Mouse (Mus musculus) gonadal fat pad, adult 2 months (tissue): ENCODE data around the gene Tpte. TPM values are rescaled to one million over a fixed set of nuclear protein-coding genes. Genes with fewer than 3 reads are reported as not detected.

ENCODE experiments used
- DNase-seq: peaks from one replicate; pipeline ENCODE4 v3.0.0-alpha.2; 2012; ENCODE audit warnings: low read depth
- polyA plus RNA-seq: library from polyadenylated mRNA; depleted of rRNA; stranded (reverse); fragments of >200 nt; gene quantifications from 2 replicates; pipeline ENCODE4 v1.2.3, GENCODE M21; 2012; rRNA removed

The Tpte gene
- polyA plus RNA-seq, 1 experiment, result not detected

DNA sequence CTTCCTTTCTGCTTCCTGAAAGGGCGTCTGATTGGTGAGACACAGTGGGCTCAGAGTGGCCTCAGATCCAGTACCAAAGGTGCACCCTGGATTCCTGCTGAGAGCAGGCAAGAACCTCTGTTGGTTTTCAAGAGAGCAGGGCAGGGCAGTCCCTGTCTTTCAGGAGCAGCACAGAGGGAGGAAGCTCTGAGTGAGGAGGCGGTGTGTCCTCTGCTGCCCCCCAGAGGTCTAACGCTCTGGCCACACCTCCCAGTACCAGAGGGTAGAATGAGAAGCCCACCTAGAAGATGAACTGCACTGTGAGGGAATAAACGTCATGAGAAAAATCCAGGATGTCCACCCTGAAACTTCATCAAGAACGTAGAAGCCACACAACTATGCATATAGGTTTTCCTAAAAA, 93.7 kb downstream of the Tpte start:
- no peak for DNase-seq

DNA sequence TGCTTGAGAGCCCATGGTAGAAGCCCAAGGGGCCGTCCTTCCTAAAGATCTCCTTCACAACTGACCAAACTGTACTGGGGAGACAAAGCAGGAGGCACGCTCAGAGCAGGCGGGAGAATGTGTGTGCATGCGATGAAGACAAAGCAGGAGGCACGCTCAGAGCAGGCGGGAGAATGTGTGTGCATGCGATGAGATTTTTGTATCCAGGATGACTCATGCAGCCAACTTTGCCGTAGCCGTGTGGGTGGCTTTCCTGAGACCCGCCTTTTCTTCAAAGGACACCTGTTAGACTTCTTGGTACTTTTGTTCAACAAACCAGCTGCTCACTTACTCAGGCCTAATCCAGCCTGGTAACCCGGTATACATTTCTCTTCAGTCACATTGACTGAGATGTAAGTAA, 97.7 kb downstream of the Tpte start:
- no peak for DNase-seq

DNA sequence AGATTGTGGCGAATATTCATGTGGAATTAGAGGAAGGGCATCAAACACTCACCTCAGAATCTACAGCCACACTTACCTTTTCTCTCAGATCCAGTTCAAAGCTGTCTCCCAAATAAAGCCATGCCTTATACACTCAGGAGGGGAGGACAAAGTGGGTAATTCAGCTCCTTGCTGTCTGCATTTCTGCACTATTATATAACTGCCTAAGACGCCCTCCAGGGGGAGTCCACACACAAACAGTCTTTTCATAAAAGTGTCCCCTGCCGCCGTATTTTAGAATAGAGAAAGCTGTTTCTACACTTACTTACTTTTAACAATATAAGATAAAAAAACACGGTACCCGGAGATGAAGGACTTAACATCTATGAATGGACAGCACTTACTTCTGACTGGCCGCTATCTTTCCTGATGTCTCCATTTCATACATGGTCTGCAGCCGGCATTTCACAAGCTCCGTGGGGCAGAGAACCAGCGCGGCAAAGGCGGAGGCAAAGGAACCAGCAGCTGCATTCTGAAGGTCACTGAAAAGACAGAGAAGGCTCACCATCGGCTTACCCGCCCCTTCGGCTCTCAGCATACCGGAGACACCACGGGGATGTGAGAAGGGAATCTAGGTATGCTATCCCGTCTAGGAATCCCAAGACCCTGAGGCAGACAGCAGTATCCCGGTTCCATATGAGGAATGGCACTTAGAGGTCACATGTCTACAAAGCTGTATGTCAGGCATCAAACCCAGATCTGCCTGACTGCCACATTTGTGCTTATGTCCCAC, 99.8 kb downstream of the Tpte start:
- no peak for DNase-seq

DNA sequence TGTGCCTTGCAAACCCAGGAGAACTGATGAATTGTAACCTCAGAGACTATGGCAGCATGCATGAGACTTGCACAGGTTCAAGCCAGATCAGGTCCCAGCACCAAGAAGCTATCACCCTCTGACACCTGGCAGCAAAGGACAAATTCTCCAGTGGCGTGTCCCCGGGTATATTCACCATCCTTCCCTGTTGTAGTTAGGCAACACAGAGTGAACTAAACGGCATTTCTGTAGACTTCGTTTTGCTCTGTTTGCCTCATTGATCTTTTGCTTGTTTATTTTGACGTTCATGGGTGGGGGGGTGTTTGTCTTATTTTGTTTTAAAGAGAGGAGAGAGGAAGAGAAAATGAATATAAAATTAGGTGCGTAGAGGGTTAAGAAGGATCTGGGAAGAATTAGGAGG, 101.9 kb downstream of the Tpte start:
- DNase-seq, result no peak

DNA sequence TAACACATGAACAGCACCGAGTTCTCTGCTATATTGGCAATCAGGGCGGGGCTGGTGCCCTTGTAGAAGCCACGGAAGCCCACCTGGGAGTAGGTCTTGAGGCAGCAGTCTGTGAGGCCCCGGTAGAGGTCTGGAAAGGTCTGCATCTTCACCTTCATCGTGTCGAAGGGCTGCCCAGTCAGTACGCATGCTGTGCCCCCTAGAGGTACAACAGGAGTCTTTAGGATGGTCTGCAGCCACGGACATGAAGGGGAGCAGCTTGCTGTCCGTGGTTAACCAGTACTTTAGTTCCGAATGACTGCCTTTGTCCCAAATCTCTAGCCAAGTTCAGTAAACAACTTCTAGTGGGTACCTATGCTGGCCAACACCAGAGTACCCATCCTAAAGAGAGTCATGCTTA, 106.6 kb downstream of the Tpte start:
- no peak for DNase-seq

DNA sequence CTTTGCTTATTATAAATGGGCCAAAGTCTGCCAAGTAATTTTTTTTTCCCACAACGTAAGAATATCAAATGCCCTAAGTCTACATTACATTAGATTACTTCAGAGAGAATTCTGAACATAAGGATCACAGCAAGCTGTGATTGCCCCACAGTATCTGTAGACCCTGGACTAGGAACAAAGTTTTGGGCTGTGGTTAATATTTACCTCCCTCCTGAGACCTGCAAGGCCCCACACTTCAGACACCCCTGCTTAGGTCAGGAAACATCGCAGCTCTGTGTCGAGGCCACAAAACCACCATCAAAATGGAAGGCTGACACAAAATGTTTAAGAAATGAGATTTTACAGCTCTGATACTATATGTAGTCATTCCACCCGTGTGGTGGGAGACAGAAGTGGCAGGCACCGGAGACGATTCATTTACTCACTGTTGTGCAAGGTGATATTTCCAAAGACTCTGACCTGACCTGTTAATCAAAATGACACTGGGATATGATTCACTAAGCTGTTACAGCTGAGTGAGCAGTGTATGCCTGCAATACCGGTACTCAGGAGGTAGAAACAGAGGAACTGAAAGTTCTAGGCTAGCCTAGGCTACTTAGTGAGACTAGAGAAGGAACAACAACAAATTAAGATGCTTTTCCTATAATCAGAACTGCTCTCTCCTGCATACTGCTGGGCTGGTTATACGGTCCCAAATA, 107.7 kb downstream of the Tpte start:
- DNase-seq, result no peak

DNA sequence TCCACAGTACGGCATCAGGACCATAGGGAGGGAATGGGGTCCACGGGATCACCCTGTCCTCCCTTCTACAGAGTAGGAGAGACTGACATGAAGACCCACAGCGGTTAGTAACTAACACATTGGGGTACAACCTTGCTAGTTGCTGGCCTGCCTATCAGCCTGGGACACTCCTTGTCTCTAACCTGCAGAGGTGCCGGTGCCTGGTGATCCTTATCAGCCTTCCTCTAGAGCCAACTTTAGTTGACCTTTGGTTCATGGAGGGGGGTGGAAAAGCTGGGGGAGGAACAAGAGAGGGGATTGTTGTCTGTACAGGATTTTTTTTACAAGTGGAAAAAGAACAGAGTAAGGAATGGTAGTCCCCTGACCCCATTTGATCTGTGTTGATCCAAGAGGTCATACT, 111.2 kb downstream of the Tpte start:
- DNase-seq, result no peak

DNA sequence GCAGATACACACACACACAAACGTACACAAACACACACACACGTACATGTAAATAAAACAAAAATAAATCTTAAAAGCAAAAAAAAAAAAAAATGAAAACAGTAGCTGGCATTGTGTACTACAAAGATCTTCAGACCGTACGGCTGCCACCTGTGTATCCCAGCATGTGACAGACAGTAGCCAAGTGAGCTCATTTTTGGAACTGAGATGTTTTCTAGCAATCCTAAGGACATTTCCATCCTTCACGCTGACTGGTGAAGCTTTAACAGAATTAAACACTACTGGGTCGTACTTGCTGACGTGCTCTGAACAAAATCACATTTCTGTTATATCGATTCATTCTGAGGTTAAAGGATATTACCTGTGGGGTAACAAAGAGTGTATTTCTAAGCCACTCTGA, 112.0 kb downstream of the Tpte start:
- no peak for DNase-seq

DNA sequence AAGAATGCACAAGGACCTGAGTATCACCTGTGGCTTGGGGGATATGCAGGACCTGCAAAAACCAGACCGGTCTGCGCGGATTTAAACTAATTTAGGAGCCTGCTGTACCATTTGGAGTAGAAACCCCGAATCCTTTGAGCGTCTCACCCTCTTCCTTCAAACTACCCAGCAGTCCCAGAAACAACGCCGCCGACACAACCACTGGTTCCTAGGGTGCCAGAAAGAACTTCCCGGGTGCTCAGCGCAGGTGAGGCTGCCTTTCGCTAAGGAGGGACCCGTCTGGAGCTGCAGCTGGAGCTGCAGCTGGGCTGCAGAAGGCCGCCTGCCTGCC, 114.5 kb downstream of the Tpte start:
- DNase-seq, result no peak

DNA sequence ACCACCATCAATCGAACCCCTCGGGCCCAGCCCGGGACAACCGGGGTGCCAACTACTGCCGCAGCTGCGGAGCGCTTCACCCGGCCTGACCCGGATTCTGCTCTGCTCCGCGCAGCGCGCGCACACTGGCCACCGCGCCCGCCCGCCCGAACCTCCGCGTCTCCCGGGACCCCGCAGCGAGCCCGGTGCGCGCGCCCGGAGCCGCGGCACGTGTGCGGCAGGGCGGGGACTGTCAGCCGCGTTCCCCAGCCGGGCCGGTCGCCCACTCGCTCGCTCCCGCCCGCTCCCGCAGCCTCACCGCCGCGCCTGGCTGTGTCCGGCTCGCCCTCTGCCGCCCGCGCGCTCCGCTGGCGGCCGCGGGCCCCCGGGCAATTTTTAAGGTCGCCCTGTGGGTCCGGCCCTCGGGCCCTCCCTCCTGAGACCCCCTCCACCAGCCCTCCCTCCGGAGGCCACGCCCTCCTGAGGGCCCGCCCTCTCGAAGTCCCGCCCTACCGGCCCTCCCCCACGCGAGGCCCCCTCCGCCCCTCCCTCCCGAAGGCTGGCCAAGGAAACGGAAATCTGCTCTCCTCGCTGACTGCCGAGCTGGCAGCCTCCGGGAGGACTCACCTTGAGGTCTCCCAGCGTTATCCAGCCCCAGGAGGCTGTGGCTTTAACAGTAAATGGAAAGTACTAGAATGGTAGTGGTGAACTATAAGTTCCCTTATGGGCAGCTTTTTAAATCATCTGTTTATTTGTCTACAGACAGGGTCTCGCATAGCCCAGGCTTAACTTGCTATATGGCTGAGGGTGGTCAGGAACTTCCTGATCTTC, 115.1 kb downstream of the Tpte start, which contains the start of gene Slc25a15:
TSS of gene Slc25a15 (minus strand) at position 456 of the 810 bp plus-strand sequence.
- no peak for DNase-seq

DNA sequence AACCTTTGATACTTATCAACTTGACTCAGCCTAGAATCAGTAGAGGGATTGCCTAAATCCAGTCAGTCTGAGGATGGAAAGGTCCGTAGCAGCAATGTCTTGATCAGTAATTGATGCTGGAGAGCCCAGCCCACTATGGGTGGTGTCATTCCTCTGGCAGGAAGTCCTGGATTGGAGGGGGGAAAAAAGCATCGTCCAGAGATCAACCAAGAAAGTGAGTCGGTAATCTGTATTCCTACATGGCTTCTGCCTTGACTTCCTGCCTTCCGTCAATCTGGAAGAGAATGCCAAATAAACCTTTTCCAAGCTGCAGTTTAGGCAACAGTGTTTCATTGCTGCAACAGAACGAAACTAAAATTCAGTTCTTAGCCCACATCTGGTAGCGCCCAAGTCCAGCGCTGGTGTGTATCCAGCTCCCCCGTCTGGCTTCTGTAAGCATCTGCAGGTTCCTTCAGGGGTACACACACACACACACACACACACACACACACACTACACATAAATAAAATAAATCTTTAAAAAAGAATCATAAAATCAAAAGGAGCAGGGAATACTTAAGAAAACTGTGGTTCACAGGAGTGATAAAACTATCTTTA, 116.1 kb downstream of the Tpte start:
- DNase-seq, result no peak

DNA sequence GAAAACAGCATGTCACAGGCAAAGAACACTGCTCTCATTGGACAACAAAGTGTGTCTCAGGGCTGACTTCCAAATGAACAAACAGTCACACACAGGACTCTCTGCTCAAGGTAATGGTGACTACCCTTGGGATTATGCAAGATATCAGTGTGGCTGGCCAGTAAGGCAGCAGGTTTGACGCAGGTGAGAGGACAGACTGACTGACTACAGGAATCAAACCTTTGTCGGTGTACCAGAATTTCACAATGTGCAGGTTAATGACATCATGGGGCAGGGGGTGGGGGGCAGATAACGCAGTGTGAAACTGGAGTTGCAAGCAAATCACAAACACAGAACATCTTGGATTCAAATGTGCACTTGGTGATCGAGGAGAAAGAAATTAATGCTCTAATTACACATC, 117.4 kb downstream of the Tpte start:
- no peak for DNase-seq

DNA sequence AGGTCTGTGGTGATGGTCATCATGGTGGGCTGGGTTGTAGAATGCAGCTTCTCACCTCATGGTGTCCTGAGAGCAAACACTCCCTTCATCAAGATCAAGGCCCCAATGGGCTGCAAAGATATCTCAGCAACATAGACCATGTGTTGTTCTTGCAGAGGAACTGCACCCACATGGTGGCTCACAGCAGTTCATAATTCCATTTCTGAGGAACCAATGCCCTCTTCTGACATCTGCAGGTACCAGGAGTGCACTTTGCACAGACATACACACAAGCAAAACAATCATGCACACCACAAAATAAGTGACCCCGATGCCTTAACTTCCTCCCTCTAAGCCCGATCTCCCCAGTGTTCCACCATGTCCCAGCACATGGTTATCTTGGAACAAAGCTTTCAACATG, 120.0 kb downstream of the Tpte start:
- no peak for DNase-seq

DNA sequence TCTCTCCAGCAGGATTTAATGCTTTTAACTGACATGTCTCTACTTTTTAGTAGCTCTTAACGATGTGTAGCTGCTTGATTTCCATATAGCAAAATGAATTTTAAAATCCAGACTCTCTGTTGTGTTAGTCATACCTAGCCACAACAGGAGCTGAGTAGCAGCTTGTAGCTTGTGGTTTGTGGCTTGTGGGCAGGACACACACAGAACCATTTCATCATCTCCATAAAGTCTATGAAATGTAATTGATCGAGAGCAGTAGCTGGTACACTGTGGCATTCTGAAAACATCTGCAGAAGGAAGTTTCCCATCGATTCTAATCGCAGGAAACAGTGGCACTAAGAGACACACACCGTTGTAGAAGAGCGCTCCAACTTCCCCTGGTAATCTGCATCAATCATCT, 122.5 kb downstream of the Tpte start:
- DNase-seq, result no peak

DNA sequence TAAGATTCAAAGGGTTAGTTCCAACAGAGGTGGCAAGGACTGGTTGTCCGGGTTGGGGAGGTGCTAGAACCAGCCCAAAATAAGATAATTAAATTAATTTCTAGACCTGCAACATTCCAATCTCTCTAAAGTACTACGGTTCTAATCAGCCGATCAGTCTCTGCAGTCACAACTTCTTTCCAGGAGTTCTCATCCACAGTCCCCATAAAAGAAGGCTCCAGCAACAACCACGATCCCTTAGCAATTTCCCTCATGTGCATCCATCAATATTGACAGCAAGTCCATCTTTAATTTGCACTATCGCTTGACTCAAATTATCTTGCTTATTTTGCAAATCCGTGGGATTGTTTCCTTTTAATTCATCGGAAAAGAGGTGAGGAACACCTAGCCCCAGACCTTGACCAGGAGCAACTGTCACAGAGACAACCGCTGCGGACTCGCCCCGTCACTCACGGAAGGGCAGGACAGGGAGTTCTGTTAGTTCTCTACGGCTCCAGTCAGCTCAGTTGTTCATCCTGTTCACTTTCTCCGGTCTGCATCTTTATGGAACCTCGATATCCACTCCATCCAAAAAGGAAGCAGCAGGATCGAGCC, 127.5 kb downstream of the Tpte start:
- no peak for DNase-seq

DNA sequence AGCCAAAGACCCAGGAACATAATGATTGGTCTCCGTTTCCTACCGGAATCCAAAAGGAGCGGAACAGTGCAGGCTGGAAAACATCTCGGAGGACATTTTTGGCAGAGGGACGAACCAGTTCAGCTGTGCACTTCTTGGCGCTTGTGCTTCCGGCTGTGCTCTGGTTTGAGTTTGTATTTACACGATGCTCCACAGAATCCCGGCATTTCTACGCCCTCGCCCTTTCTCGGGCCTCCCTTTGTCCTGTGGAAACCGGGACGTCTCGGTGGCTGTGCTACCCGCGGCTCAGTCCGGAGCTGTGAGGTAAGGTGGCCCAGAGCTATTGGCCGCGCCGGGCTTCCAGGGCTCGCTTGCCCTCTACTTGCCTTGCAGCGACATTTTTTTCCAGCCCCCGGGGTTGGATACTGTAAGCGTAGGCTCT, 128.1 kb downstream of the Tpte start, which contains the start of gene Mrps31:
TSS of gene Mrps31 (plus strand) at position 80 of the 421 bp plus-strand sequence.
- DNase-seq, result peak; percentile 62

DNA sequence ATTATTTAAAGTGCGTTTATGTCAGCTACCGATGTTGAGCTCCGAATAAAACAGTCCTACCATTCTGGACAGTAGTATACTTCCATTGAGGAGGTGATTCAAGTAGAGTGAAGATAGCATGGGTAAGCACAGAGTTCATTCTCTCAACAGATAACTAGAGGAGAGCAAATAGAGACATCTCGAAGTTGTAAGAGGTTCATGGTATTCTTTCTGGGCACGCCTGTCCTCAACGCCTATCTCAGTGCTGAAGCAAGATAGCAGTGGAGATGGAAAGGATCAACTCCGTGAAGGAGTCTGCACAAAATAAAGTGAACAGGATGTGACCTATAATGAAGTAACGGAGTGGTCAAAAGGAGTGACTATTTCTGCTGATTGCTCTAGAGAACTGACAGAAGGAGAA, 128.7 kb downstream of the Tpte start:
- DNase-seq, result no peak

Other genes with a start within 250 kb of the Tpte start
- 0.09 and 0.18 TPM in 2 replicates for gene Atp7b, start 223.1 kb upstream of the Tpte start, polyA plus RNA-seq
- 6.8 and 8.6 TPM in 2 replicates for gene Alg11, start 222.7 kb upstream of the Tpte start, polyA plus RNA-seq
- gene Nek5, start 158.4 kb upstream of the Tpte start, polyA plus RNA-seq, result 0.30 and 0.84 TPM in 2 replicates
- gene Nek3, start 117.0 kb upstream of the Tpte start, polyA plus RNA-seq, result 0.82 and 1.1 TPM in 2 replicates
- 0.84 and 1.00 TPM in 2 replicates for gene Ckap2, start 97.6 kb upstream of the Tpte start, polyA plus RNA-seq
- gene Vps36, start 90.6 kb upstream of the Tpte start, polyA plus RNA-seq, result 9.2 and 10.3 TPM in 2 replicates
- gene Thsd1, start 56.1 kb upstream of the Tpte start, polyA plus RNA-seq, result 4.2 and 4.6 TPM in 2 replicates
- gene Slc25a15, start 115.2 kb downstream of the Tpte start, polyA plus RNA-seq, result 4.8 and 6.0 TPM in 2 replicates
- 4.7 and 5.0 TPM in 2 replicates for gene Mrps31, start 127.9 kb downstream of the Tpte start, polyA plus RNA-seq